Mouse (Mus musculus) embryonic fibroblast, embryonic 13.5 days (primary cell): ENCODE results near the gene Lrrc71.

ENCODE experiments used
- CTCF ChIP-seq: IDR thresholded peaks from 2 replicates; pipeline ENCODE4 v1.5.1; 2011; ENCODE audit warnings: mild to moderate bottlenecking, control low read depth, low read length, moderate library complexity, borderline replicate concordance; ENCODE audit not compliant: insufficient read depth
- POLR2A ChIP-seq: IDR thresholded peaks from 2 replicates; pipeline ENCODE4 v1.6.1; 2011; ENCODE audit warnings: low read depth, mild to moderate bottlenecking, control low read depth, low read length, moderate library complexity

- no peak for TF ChIP-seq CTCF
- TF ChIP-seq POLR2A, result no peak
Measured at GRCm38 (mm10) chr3:87779086-87779485, 30.7 kb upstream of the Lrrc71 start.
